Mouse (Mus musculus) limb, embryonic 14.5 days (tissue): Measurements from ENCODE around the gene Syne3. TPM values are rescaled to one million over a fixed set of nuclear protein-coding genes. Genes with fewer than 3 reads are reported as not detected.
A peak's percentile ranks its signal among the peaks of the same experiment; 100 is the strongest.

Source experiments
- ATAC-seq: fragments of 200-750 bp; cut with Nextera tagmentation; 2 replicates; pipeline ENCODE4 v1.8.0; 2017; ENCODE audit warnings: low read depth, moderate number of reproducible peaks, moderate TSS enrichment; ENCODE audit not compliant: low FRiP score
- DNase-seq: peaks from one replicate; pipeline ENCODE4 v3.0.0-alpha.2; 2015; ENCODE audit warnings: low spot score
- H3K27ac ChIP-seq: fragments of 300-500 bp; sonication (generic); replicated peaks from 2 replicates; pipeline ENCODE4 v1.5.1; 2014; ENCODE audit warnings: low read depth, mild to moderate bottlenecking, low read length, moderate library complexity, mixed read lengths
- H3K27me3 ChIP-seq: fragments of 300-500 bp; sonication (generic); 2 replicates; pipeline ENCODE4 v1.6.1; 2014; ENCODE audit warnings: low read length, mixed read lengths; ENCODE audit not compliant: control insufficient read depth, insufficient read depth
- H3K36me3 ChIP-seq: fragments of 300-500 bp; sonication (generic); 2 replicates; pipeline ENCODE4 v1.6.1; 2014; ENCODE audit warnings: mild to moderate bottlenecking, low read length, moderate library complexity, mixed read lengths; ENCODE audit not compliant: control insufficient read depth, insufficient read depth
- H3K4me1 ChIP-seq: fragments of 300-500 bp; sonication (generic); 2 replicates; pipeline ENCODE4 v1.6.1; 2014; ENCODE audit warnings: antibody characterized with exemption, low read length, mixed read lengths; ENCODE audit not compliant: control insufficient read depth, insufficient read depth
- H3K4me2 ChIP-seq: fragments of 300-500 bp; sonication (generic); replicated peaks from 2 replicates; pipeline ENCODE4 v1.6.1; 2014; ENCODE audit warnings: low read depth, mild to moderate bottlenecking, low read length, moderate library complexity; ENCODE audit not compliant: severe bottlenecking
- H3K4me3 ChIP-seq: fragments of 300-500 bp; sonication (generic); replicated peaks from 2 replicates; pipeline ENCODE4 v1.5.1; 2014; ENCODE audit warnings: low read length
- H3K9ac ChIP-seq: fragments of 300-500 bp; sonication (generic); 2 replicates; pipeline ENCODE4 v1.6.1; 2014; ENCODE audit warnings: mild to moderate bottlenecking, low read depth, low read length, moderate library complexity; ENCODE audit not compliant: severe bottlenecking
- H3K9me3 ChIP-seq: fragments of 300-500 bp; sonication (generic); 2 replicates; pipeline ENCODE4 v1.6.1; 2016; ENCODE audit warnings: low read length; ENCODE audit not compliant: control insufficient read depth
- POLR2A ChIP-seq: fragments of 200-500 bp; IDR thresholded peaks from 2 replicates; pipeline ENCODE4 v1.8.0; 2012; ENCODE audit warnings: inconsistent platforms, mild to moderate bottlenecking, moderate library complexity, borderline replicate concordance; ENCODE audit not compliant: insufficient read depth, insufficient read length; ENCODE audit errors: extremely low read depth
- WGBS: fragments of 180-500 bp; shearing (Covaris S2); extraction: QIAGEN DNeasy Blood & Tissue Kit; methylation state at CpG from one replicate; pipeline ENCODE4 v1.1.7; 2014; 5-methylcytosine and 5-hydroxymethylcytosine counted together
- polyA plus RNA-seq, 2 experiments: library from polyadenylated mRNA; depleted of rRNA in 1 of 2; stranded (reverse) in 1 of 2; unstranded in 1 of 2; fragments of >200 nt; fragmentation: Nextera tagmentation in 1 of 2; extraction: Ambion mirVana in 1 of 2; gene quantifications; 2 replicates each; pipeline versions ENCODE4 v1.2.1 to v1.2.3; 2012 to 2014

The Syne3 gene
- polyA plus RNA-seq, 2 experiments: 2.0 to 2.6 TPM

DNA sequence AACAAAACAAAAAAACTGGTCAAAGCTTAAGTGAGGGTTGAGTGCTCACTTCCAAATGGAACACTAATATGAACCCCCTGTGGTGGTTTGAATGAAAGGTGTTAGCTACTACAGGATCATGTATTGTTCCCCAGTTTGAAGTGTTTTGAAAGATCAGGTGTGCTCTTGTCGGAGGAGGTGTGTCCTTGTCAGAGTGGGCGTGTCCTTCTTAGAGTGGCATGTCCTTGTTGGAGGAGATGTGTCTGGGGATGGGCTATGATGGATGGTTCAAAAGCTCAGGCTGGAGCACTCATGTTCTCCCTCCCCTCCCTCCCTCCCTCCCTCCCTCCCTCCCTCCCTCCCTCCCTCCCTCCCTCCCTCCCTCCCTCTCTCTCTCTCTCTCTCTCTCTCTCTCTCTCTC, 61.7 kb downstream of the Syne3 start:
- peaks cover 2% of the 10 kb centered on the region; the same call in 1 of the 2 replicates for H3K36me3 ChIP-seq
- H3K4me2 ChIP-seq: no peak overlapping the region
- TF ChIP-seq POLR2A: no peak
- H3K27ac ChIP-seq: no peak overlapping the region
- DNase-seq (no peak), ATAC-seq (no peak)
- no peaks in the 10 kb centered on the region for H3K27me3 ChIP-seq
- 77% methylated on average over 2 of the region's 2 CpGs for WGBS
- no peak overlapping the region for H3K9ac ChIP-seq
- no peaks in the 10 kb centered on the region for H3K4me1 ChIP-seq
- H3K9me3 ChIP-seq: no peaks in the 10 kb centered on the region
- no peak overlapping the region for H3K4me3 ChIP-seq

DNA sequence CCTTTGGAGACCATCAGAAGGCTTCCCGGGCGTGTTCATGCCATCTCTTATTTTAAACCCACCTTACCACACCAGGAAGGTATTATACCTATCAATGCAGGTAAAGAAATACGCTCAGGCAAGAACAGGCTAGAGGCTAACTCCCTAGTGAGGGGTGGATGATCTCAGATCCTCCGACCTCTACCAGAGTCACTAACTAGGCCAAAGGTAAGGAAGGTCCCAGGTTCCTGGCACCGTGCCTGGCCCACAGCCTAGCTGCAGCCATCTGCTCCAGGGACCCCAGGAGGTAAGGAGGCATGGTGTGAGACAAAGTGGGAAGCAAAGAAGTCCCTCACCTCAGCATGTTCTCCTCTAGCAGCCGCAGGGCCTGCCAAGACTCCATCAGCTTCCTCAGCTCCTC, 63.4 kb downstream of the Syne3 start:
- Histone ChIP-seq H3K9ac (no peak overlapping the region), H3K4me3 (no peak overlapping the region), H3K36me3 (peaks cover 2% of the 10 kb centered on the region; the same call in 1 of the 2 replicates), H3K27me3 (no peaks in the 10 kb centered on the region), H3K4me1 (no peaks in the 10 kb centered on the region), H3K9me3 (no peaks in the 10 kb centered on the region), H3K4me2 (no peak overlapping the region), H3K27ac (no peak overlapping the region)
- no peak for ATAC-seq
- DNase-seq: no peak
- no peak for TF ChIP-seq POLR2A
- 91% methylated on average over 6 of the region's 6 CpGs for WGBS

DNA sequence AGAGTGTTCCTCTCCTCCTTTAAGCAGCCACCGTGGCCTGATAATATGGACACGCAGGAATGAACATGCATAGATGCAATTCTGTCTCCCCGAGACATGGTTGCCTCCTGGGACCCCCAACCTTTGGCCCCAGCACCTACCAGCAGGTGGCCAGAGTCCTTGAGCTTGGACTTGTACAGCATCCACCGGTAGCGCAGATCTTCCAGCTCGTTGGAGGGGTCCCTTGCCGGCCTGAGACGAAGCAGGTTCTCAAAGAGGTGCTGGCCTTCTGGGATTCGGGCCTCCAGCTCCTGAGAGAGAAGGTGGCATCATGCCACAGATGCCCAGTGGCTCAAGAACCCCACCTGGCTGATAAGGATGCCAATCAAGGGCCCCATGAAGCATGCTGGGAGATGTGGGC, 69.1 kb downstream of the Syne3 start:
- H3K4me2 ChIP-seq: no peak overlapping the region
- peaks cover 6% of the 10 kb centered on the region; the same call in 1 of the 2 replicates for H3K9me3 ChIP-seq
- no peak overlapping the region for H3K4me3 ChIP-seq
- ATAC-seq: no peak
- no peak overlapping the region for H3K9ac ChIP-seq
- no peaks in the 10 kb centered on the region for H3K27me3 ChIP-seq
- no peak overlapping the region for H3K27ac ChIP-seq
- H3K36me3 ChIP-seq: peaks cover 2% of the 10 kb centered on the region; the same call in 1 of the 2 replicates
- no peak for TF ChIP-seq POLR2A
- DNase-seq: no peak
- WGBS: 84% methylated on average over 9 of the region's 9 CpGs
- peaks cover 8% of the 10 kb centered on the region for H3K4me1 ChIP-seq

DNA sequence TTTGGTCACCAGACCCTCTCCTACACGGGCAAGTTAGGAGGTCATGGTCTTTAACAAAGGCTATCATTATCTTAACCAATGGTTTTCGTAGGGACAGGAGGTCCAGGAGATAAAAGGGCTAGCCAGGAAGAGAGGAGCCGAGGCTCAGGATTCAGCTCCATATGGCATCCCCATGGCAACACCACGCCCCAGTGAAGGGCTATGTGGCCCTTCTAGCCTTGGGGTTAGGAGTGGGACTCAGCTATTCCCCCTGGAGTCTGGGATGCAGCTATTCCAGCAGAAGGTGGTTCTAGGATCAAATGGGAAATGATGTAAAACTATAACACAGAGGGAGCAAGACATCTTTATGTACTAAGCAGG, 69.6 kb downstream of the Syne3 start:
- no peak for TF ChIP-seq POLR2A
- H3K27ac ChIP-seq: no peak overlapping the region
- peaks cover 8% of the 10 kb centered on the region for H3K4me1 ChIP-seq
- H3K9me3 ChIP-seq: peaks cover 6% of the 10 kb centered on the region; the same call in 1 of the 2 replicates
- H3K27me3 ChIP-seq: no peaks in the 10 kb centered on the region
- no peak for DNase-seq
- no peak overlapping the region for H3K9ac ChIP-seq
- H3K4me2 ChIP-seq: no peak overlapping the region
- H3K4me3 ChIP-seq: no peak overlapping the region
- no peak for ATAC-seq
- peaks cover 2% of the 10 kb centered on the region; the same call in 1 of the 2 replicates for H3K36me3 ChIP-seq
- WGBS: 8% methylated on average over 4 of the region's 4 CpGs

DNA sequence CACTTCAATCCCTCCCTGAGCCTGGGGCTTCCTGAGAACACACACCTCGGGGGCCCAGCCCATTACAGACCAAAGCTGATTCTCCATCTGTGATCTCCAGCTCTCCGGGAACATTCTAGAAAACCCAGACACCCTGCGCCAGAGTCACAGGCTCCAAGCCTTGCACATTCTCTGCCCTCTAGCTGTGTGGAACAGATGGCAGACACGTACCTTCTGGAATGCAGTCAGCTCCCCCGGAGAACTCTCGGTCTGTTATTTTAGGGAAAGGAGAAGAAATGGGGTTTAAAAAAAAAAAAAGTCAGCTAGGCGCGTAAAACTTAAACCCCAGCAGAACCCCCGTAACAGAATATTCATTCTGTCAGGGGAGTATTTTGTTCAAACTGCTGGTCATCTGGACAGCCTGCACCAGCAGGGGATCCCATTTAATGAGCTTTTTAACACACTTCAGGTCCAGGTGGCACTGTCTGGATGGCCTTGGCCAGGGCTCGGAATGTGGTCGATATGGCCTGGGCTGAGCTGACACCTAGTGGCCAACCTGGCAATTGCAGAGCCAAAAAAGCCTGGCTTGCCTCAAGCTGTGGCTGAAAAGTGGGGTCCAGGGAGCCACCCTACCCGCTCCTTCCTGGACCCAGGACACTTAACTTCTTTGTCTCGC, 70.1 kb downstream of the Syne3 start:
- DNase-seq (peak; percentile 84), ATAC-seq (peak; percentile 87)
- H3K4me3 ChIP-seq: no peak overlapping the region
- peaks cover 6% of the 10 kb centered on the region; the same call in 1 of the 2 replicates for H3K9me3 ChIP-seq
- no peak for TF ChIP-seq POLR2A
- H3K27me3 ChIP-seq: no peaks in the 10 kb centered on the region
- peak overlapping the region; percentile 32 for H3K4me2 ChIP-seq
- peaks cover 8% of the 10 kb centered on the region for H3K4me1 ChIP-seq
- H3K36me3 ChIP-seq: no peaks in the 10 kb centered on the region
- no peak overlapping the region for H3K9ac ChIP-seq
- WGBS: 6% methylated on average over 13 of the region's 13 CpGs
- H3K27ac ChIP-seq: no peak overlapping the region
